In the genomic region with DNA sequence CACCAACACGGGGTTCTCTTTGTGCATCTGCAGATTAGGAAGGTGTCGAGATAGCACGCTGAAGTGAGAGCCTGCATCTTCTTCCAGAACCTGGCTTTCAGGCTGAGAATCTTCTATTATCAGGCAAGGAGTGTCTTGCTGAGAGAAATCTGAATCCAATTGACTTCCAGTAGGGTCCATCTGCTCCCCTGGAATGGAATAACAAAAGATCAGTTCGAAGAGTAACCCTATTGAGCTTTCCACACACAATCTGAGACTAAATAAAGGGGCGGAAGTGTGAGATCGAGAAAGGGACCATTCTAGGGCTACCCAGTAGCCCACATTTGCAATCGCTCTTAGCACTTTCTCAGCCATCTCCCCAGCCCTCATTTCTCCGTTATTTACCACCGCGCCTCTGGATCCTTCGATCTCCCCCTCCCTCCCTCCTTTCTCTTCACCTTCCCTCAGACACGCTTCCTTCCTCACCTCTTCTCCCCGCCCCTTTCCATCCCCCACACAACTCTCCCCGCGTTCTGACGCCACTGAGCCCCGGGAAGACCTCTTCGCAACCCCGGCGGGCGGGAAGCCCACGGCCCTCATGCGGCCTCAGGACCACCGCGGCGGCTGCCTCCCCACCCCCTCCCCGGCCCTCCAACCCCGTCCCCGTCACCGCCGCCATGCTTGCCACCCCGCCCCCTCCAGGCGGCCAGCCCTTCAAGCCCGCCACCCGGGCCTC, we compare ENCODE assay signal across 7 mouse cellular contexts. TPM values are rescaled to one million over a fixed set of nuclear protein-coding genes. Genes with fewer than 3 reads are reported as not detected.
DNase-seq lines count a peak whose midpoint lies in the region; ATAC-seq and TF ChIP-seq lines count a peak whose summit lies in the region.

No protein-coding gene starts in this region.

- intact Hi-C loops in left cerebral cortex, postnatal 14 days (cut with DNase I): no loop called here

- no peak for DNase-seq in spleen, adult 2 months (ENCODE audit: low read depth in 1 of 2, low spot score in 2 of 2)
- DNase-seq in spleen, adult 12 weeks (ENCODE audit: low spot score): no peak
- peak; percentile 67 for DNase-seq in embryonic facial prominence, embryonic 11.5 days (ENCODE audit: low spot score)
- DNase-seq in midbrain, postnatal 0 days (ENCODE audit: low spot score): peak; percentile 47
- no peak for DNase-seq in left cerebral cortex, postnatal 14 days (ENCODE audit: low spot score in 2 of 2)
- no peak for DNase-seq in spleen, adult 18-20 months

- H3K4me2 ChIP-seq in embryonic facial prominence, embryonic 11.5 days (ENCODE audit: low read depth, low read length): peak overlapping the region; percentile 49
- H3K4me2 ChIP-seq in midbrain, postnatal 0 days (ENCODE audit: low read depth, low read length, poor library complexity, severe bottlenecking): peak overlapping the region; percentile 66

- ATAC-seq in embryonic facial prominence, embryonic 11.5 days (replicated peaks; ENCODE audit: insufficient number of reproducible peaks, low FRiP score, low TSS enrichment, low read depth): peak; percentile 86
- peak; percentile 46 for ATAC-seq in inflammation-experienced regulatory T-cells, adult 6 months
- peak; percentile 87 for ATAC-seq in midbrain, postnatal 0 days (ENCODE audit: low FRiP score)

- no peaks in the 10 kb centered on the region for H3K27me3 ChIP-seq in spleen, adult 2 months (ENCODE audit: control insufficient read depth, insufficient read depth, low read length)
- no peaks in the 10 kb centered on the region for H3K27me3 ChIP-seq in embryonic facial prominence, embryonic 11.5 days (ENCODE audit: control insufficient read depth, insufficient read depth, low read length)
- no peaks in the 10 kb centered on the region for H3K27me3 ChIP-seq in midbrain, postnatal 0 days (ENCODE audit: insufficient read depth, low read length)

- 4% methylated on average over 34 of the region's 35 CpGs for WGBS in spleen, adult 2 months
- under 1% methylated on average over 35 of the region's 35 CpGs for WGBS in embryonic facial prominence, embryonic 11.5 days
- WGBS in midbrain, postnatal 0 days: 1% methylated on average over 35 of the region's 35 CpGs

- H3K27ac ChIP-seq in spleen, adult 2 months (ENCODE audit: insufficient read depth, low read length): peak overlapping the region; percentile 69
- peak overlapping the region; percentile 91 for H3K27ac ChIP-seq in embryonic facial prominence, embryonic 11.5 days (replicated peaks; ENCODE audit: low read depth, low read length)
- peak overlapping the region; percentile 92 for H3K27ac ChIP-seq in midbrain, postnatal 0 days (ENCODE audit: low read depth, low read length)

- H3K4me3 ChIP-seq in spleen, adult 2 months (ENCODE audit: extremely low read depth, insufficient read depth, insufficient read length): peak overlapping the region; percentile 94
- peak overlapping the region; percentile 95 for H3K4me3 ChIP-seq in embryonic facial prominence, embryonic 11.5 days (ENCODE audit: low read depth, low read length)
- peak overlapping the region; percentile 61 for H3K4me3 ChIP-seq in midbrain, postnatal 0 days (ENCODE audit: low read depth, low read length)

- no peak for TF ChIP-seq CTCF in spleen, adult 2 months (IDR thresholded peaks at IDR 0.05; ENCODE audit: extremely low read depth, insufficient read depth, insufficient read length, insufficient replicate concordance)
- TF ChIP-seq CTCF in midbrain, postnatal 0 days (IDR thresholded peaks at IDR 0.05): no peak

- H3K4me1 ChIP-seq in spleen, adult 2 months (ENCODE audit: control insufficient read depth, insufficient read depth, insufficient read length): no peaks in the 10 kb centered on the region
- no peaks in the 10 kb centered on the region for H3K4me1 ChIP-seq in embryonic facial prominence, embryonic 11.5 days (ENCODE audit: control insufficient read depth, insufficient read depth, low read length)
- peaks cover 18% of the 10 kb centered on the region for H3K4me1 ChIP-seq in midbrain, postnatal 0 days (ENCODE audit: insufficient read depth, low read length)

- H3K9ac ChIP-seq in embryonic facial prominence, embryonic 11.5 days (replicated peaks; ENCODE audit: low read length): peak overlapping the region; percentile 92
- H3K9ac ChIP-seq in midbrain, postnatal 0 days (replicated peaks; ENCODE audit: low read length, poor library complexity, severe bottlenecking): peak overlapping the region; percentile 90

- H3K9me3 ChIP-seq in embryonic facial prominence, embryonic 11.5 days (replicated peaks; ENCODE audit: control insufficient read depth, low read length): no peaks in the 10 kb centered on the region
- H3K9me3 ChIP-seq in midbrain, postnatal 0 days (ENCODE audit: low read length): no peaks in the 10 kb centered on the region

- no peak for TF ChIP-seq POLR2A in spleen, adult 2 months (IDR thresholded peaks at IDR 0.05; ENCODE audit: low read depth, low read length)

- H3K36me3 ChIP-seq in spleen, adult 2 months (ENCODE audit: control insufficient read depth, insufficient read depth, low read length): no peaks in the 10 kb centered on the region; the same call in 1 of the 2 replicates
- peaks cover 6% of the 10 kb centered on the region; the same call in 1 of the 2 replicates for H3K36me3 ChIP-seq in embryonic facial prominence, embryonic 11.5 days (replicated peaks; ENCODE audit: control insufficient read depth, insufficient read depth, low read depth, low read length)
- peaks cover 9% of the 10 kb centered on the region for H3K36me3 ChIP-seq in midbrain, postnatal 0 days (ENCODE audit: insufficient read depth, low read length)

RNA-seq across cellular contexts. Expression of gene Trp53bp1, which starts 0.5 kb away (rescaled TPM):
- 16.5 and 21.1 TPM in 2 replicates for polyA plus RNA-seq in spleen, adult 2 months (2012; rRNA removed)
- 84.7 and 88.7 TPM in 2 replicates for polyA plus RNA-seq in embryonic facial prominence, embryonic 11.5 days (2014; fragmentation: Nextera tagmentation; extraction: Ambion mirVana)
- polyA plus RNA-seq in inflammation-experienced regulatory T-cells, adult 6 months (2017; shearing (Covaris generic)): 10 to 100 TPM; 32.2 to 41.0 (median 38.0) TPM
- 262 and 292 TPM in 2 replicates for total RNA-seq in midbrain, postnatal 0 days (2014; rRNA removed)
- polyA plus RNA-seq in midbrain, postnatal 0 days (2015; fragmentation: Nextera tagmentation; extraction: Ambion mirVana): 90.3 and 93.3 TPM in 2 replicates
- 100 to 1,000 TPM; 136 to 152 TPM for total RNA-seq in left cerebral cortex, postnatal 14 days (2021)

RNA-seq across cellular contexts. Expression of gene Map1a, which starts 18.7 kb away (rescaled TPM):
- 1.2 and 1.3 TPM in 2 replicates for polyA plus RNA-seq in spleen, adult 2 months (2012; rRNA removed)
- polyA plus RNA-seq in embryonic facial prominence, embryonic 11.5 days (2014; fragmentation: Nextera tagmentation; extraction: Ambion mirVana): 4.0 and 4.8 TPM in 2 replicates
- polyA plus RNA-seq in inflammation-experienced regulatory T-cells, adult 6 months (2017; shearing (Covaris generic)): under 1 TPM in 2 of 3 experiments, not detected in 1; 0.14 to 0.39 TPM
- total RNA-seq in midbrain, postnatal 0 days (2014; rRNA removed): 137 and 154 TPM in 2 replicates
- 48.1 and 49.4 TPM in 2 replicates for polyA plus RNA-seq in midbrain, postnatal 0 days (2015; fragmentation: Nextera tagmentation; extraction: Ambion mirVana)
- 100 to 1,000 TPM; 489 to 493 TPM for total RNA-seq in left cerebral cortex, postnatal 14 days (2021)

Comparison
In these comparisons a context has a peak if more than half of its experiments do, and no peak if none do; other contexts are left out.
1. DNase-seq: peak in embryonic facial prominence, embryonic 11.5 days (single experiment) and midbrain, postnatal 0 days (single experiment); none in spleen, adult 2 months (0 of 2), spleen, adult 12 weeks (single experiment), left cerebral cortex, postnatal 14 days (0 of 2) and spleen, adult 18-20 months (0 of 2).
2. Peak in every context shown above with its lines, with median percentiles within 50 percentile points of each other: H3K27ac ChIP-seq, H3K4me3 ChIP-seq and ATAC-seq.